Mouse (Mus musculus) MEL-GATA-1-ER (cell line): ENCODE data around the gene Acot5.

ENCODE experiments used
- DNase-seq: peaks from one replicate; pipeline ENCODE4 v3.0.0-alpha.2; 2012; ENCODE audit warnings: low read depth; ENCODE audit errors: extremely low read depth

Acot5 gene

GRCm38 (mm10) chr12:84119584-84119983 is 50.5 kb downstream of the Acot5 start:
- DNase-seq, result no peak
